Mouse (Mus musculus) gastrocnemius, postnatal 10 days (tissue): ENCODE data around the gene Gpatch1. TPM values are rescaled to one million over a fixed set of nuclear protein-coding genes. Genes with fewer than 3 reads are reported as not detected.

Experiments
- DNase-seq: peaks from one replicate; pipeline ENCODE4 v3.0.0; 2021; ENCODE audit warnings: mixed read lengths
- total RNA-seq, 2 experiments: library from RNA; stranded (reverse); gene quantifications; 2 replicates each; pipeline ENCODE4 v1.2.3; 2021

Gene Gpatch1
- total RNA-seq, 2 experiments from 2014 or later: 8.8 TPM

- peak; percentile 41 for DNase-seq
These were observed 82.9 kb downstream of the Gpatch1 start for GRCm38 (mm10) chr7:35235308-35235707.

GRCm38 (mm10) chr7:35234361-35235245 lies 83.6 kb downstream of the Gpatch1 start:
- peak; percentile 97 for DNase-seq

- DNase-seq: no peak
These were observed 84.4 kb downstream of the Gpatch1 start for GRCm38 (mm10) chr7:35233861-35234260.

GRCm38 (mm10) chr7:35232796-35233455 lies 85.3 kb downstream of the Gpatch1 start:
- no peak for DNase-seq

GRCm38 (mm10) chr7:35230333-35230732 lies 87.9 kb downstream of the Gpatch1 start:
- DNase-seq: no peak

Other genes starting within 250 kb of the Gpatch1 start
- 1 to 10 TPM; 7.5 to 8.2 TPM for gene Cebpa, start 199.1 kb downstream of the Gpatch1 start, total RNA-seq
- gene Slc7a10, start 132.1 kb downstream of the Gpatch1 start, total RNA-seq: 1 to 10 TPM; 2.8 to 4.1 TPM
- gene Lrp3, start 102.9 kb downstream of the Gpatch1 start, total RNA-seq: 10 to 100 TPM; 12.1 to 13.8 TPM
- 1 to 10 TPM in 1 of 2 experiments, under 1 TPM in 1; 0.94 to 1.8 TPM for gene Rhpn2, start 15.7 kb upstream of the Gpatch1 start, total RNA-seq
- 1 to 10 TPM; 1.7 to 2.1 TPM for gene Faap24, start 78.4 kb upstream of the Gpatch1 start, total RNA-seq
- gene Cep89, start 78.6 kb upstream of the Gpatch1 start, total RNA-seq: 1 to 10 TPM; 5.5 to 6.6 TPM
- gene Slc7a9, start 130.4 kb upstream of the Gpatch1 start, total RNA-seq: not detected
- gene Tdrd12, start 219.3 kb upstream of the Gpatch1 start, total RNA-seq: under 1 TPM in 1 of 2 experiments, not detected in 1; 0.14 TPM
- 10 to 100 TPM; 37.0 to 41.8 TPM for gene Nudt19, start 237.9 kb upstream of the Gpatch1 start, total RNA-seq